Mouse (Mus musculus) forelimb bud, embryonic 11.5 days (tissue): ENCODE results near the gene AA986860.

ENCODE experiments used
- DNase-seq: peaks from one replicate; pipeline ENCODE4 v3.0.0-alpha.2; 2012; ENCODE audit warnings: low read depth, low spot score

The AA986860 gene

GRCm38 (mm10) chr1:130734852-130735251 lies 3.1 kb downstream of the AA986860 start:
- DNase-seq, result no peak

GRCm38 (mm10) chr1:130737411-130737881 lies 5.7 kb downstream of the AA986860 start:
- no peak for DNase-seq

- DNase-seq, result no peak
Measured at GRCm38 (mm10) chr1:130737916-130738315, 6.1 kb downstream of the AA986860 start.

GRCm38 (mm10) chr1:130738551-130739106 lies 6.9 kb downstream of the AA986860 start:
- no peak for DNase-seq

- DNase-seq, result no peak
Measured at GRCm38 (mm10) chr1:130739636-130740035, 7.9 kb downstream of the AA986860 start.

GRCm38 (mm10) chr1:130740227-130740648 lies 8.5 kb downstream of the AA986860 start:
- DNase-seq, result no peak

- no peak for DNase-seq
Measured at GRCm38 (mm10) chr1:130740781-130741720, 9.3 kb downstream of the AA986860 start.

- DNase-seq, result no peak
Measured at GRCm38 (mm10) chr1:130742201-130742600, 10.4 kb downstream of the AA986860 start.

GRCm38 (mm10) chr1:130743775-130744174 lies 12.0 kb downstream of the AA986860 start:
- no peak for DNase-seq

- DNase-seq, result no peak
Measured at GRCm38 (mm10) chr1:130744217-130744616, 12.4 kb downstream of the AA986860 start.

GRCm38 (mm10) chr1:130744961-130745360 lies 13.2 kb downstream of the AA986860 start:
- no peak for DNase-seq

- DNase-seq, result no peak
Measured at GRCm38 (mm10) chr1:130745591-130745990, 13.8 kb downstream of the AA986860 start.

GRCm38 (mm10) chr1:130746819-130747218 lies 15.0 kb downstream of the AA986860 start:
- DNase-seq, result no peak

- DNase-seq, result no peak
Measured at GRCm38 (mm10) chr1:130759689-130760088, 27.9 kb downstream of the AA986860 start.

- DNase-seq, result no peak
Measured at GRCm38 (mm10) chr1:130761597-130761996, 29.8 kb downstream of the AA986860 start.

GRCm38 (mm10) chr1:130762045-130762760 lies 30.4 kb downstream of the AA986860 start:
- DNase-seq, result no peak

GRCm38 (mm10) chr1:130764027-130764461 lies 32.3 kb downstream of the AA986860 start:
- no peak for DNase-seq

- DNase-seq, result no peak
Measured at GRCm38 (mm10) chr1:130767066-130767465, 35.3 kb downstream of the AA986860 start.

- no peak for DNase-seq
Measured at GRCm38 (mm10) chr1:130769925-130770324, 38.1 kb downstream of the AA986860 start.

- no peak for DNase-seq
Measured at GRCm38 (mm10) chr1:130770487-130770886, 38.7 kb downstream of the AA986860 start.

- DNase-seq, result no peak
Measured at GRCm38 (mm10) chr1:130770981-130771494, 39.3 kb downstream of the AA986860 start.

GRCm38 (mm10) chr1:130775234-130775633 lies 43.5 kb downstream of the AA986860 start:
- no peak for DNase-seq
